Mouse (Mus musculus) lung, adult 2 months (tissue): ENCODE measurements around the gene Spns2. TPM values are rescaled to one million over a fixed set of nuclear protein-coding genes. Genes with fewer than 3 reads are reported as not detected.

ENCODE experiments used
- DNase-seq: peaks from one replicate; pipeline ENCODE4 v3.0.0; 2022
- H3K4me1 ChIP-seq: fragments of 200-500 bp; 2 replicates; pipeline ENCODE4 v1.6.1; 2011; ENCODE audit warnings: low read length; ENCODE audit not compliant: control insufficient read depth, insufficient read depth
- H3K4me3 ChIP-seq: fragments of 200-500 bp; replicated peaks from 2 replicates; pipeline ENCODE3; 2011; ENCODE audit warnings: low read depth, mild to moderate bottlenecking, control low read depth, low read length; ENCODE audit errors: extremely low read depth
- CTCF ChIP-seq: fragments of 200-500 bp; IDR thresholded peaks from 2 replicates; pipeline ENCODE4 v1.5.1; 2011; ENCODE audit warnings: mild to moderate bottlenecking, low read length, control low read depth; ENCODE audit not compliant: insufficient read depth
- POLR2A ChIP-seq: fragments of 200-500 bp; IDR thresholded peaks from 2 replicates; pipeline ENCODE4 v1.6.1; 2011; ENCODE audit warnings: low read depth, mild to moderate bottlenecking, control low read depth, low read length, borderline replicate concordance; ENCODE audit errors: extremely low read depth
- WGBS: fragments of 180-500 bp; shearing (Covaris S2); methylation state at CpG from one replicate; pipeline ENCODE4 v1.1.7; 2018; 5-methylcytosine and 5-hydroxymethylcytosine counted together
- polyA plus RNA-seq: library from polyadenylated mRNA; depleted of rRNA; stranded (reverse); fragments of >200 nt; gene quantifications from 2 replicates; pipeline ENCODE4 v1.2.3, GENCODE M21; 2012

Spns2 gene
- polyA plus RNA-seq, 1 experiment: 126 TPM

- no peak overlapping the region for H3K4me3 ChIP-seq
- peak; percentile 59 for DNase-seq
- H3K4me1 ChIP-seq: peaks cover 59% of the 10 kb centered on the region
- TF ChIP-seq CTCF: no peak
- no peak; the same call in 1 of the 2 replicates for TF ChIP-seq POLR2A
- 5% methylated on average over 11 of the region's 11 CpGs for WGBS
Observed at GRCm38 (mm10) chr11:72466694-72467507, 22.8 kb downstream of the Spns2 start.

- no peak for DNase-seq
- 34% methylated on average over 11 of the region's 11 CpGs for WGBS
- H3K4me1 ChIP-seq: peaks cover 64% of the 10 kb centered on the region
- TF ChIP-seq POLR2A: no peak
- TF ChIP-seq CTCF: no peak
- H3K4me3 ChIP-seq: no peak overlapping the region
Observed at GRCm38 (mm10) chr11:72465978-72466693, 23.6 kb downstream of the Spns2 start.

DNA sequence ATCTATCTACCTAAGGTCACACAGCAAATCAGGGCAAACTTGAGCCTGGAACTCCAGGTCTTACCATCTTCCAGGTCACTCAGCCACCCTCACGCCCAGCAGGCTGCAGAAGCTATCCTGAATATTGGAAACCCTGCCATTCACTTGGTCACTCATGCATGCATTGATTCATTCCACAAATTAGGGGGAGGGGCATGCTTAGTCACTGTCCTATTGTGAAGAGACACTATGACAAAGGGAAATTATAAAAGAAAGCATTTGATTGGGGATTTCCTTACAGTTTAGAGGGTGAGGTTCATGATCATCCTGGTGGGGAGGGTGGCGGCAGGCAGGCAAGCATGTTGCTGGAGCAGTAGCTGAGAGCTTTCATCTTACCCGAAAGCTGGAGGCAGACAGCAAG lies 24.9 kb downstream of the Spns2 start:
- WGBS: 58% methylated on average over 3 of the region's 3 CpGs
- TF ChIP-seq CTCF (no peak), POLR2A (no peak)
- DNase-seq: no peak
- Histone ChIP-seq H3K4me1 (peaks cover 56% of the 10 kb centered on the region), H3K4me3 (no peak overlapping the region)

GRCm38 (mm10) chr11:72461500-72461981 lies 28.2 kb downstream of the Spns2 start:
- WGBS: 23% methylated on average over 5 of the region's 5 CpGs
- Histone ChIP-seq H3K4me3 (no peak overlapping the region), H3K4me1 (peaks cover 38% of the 10 kb centered on the region)
- TF ChIP-seq CTCF: no peak
- no peak for TF ChIP-seq POLR2A
- DNase-seq: no peak

GRCm38 (mm10) chr11:72458502-72458901 lies 31.2 kb downstream of the Spns2 start:
- 58% methylated on average over 3 of the region's 3 CpGs for WGBS
- Histone ChIP-seq H3K4me1 (peaks cover 18% of the 10 kb centered on the region), H3K4me3 (no peak overlapping the region)
- TF ChIP-seq CTCF (no peak), POLR2A (no peak)
- no peak for DNase-seq

DNA sequence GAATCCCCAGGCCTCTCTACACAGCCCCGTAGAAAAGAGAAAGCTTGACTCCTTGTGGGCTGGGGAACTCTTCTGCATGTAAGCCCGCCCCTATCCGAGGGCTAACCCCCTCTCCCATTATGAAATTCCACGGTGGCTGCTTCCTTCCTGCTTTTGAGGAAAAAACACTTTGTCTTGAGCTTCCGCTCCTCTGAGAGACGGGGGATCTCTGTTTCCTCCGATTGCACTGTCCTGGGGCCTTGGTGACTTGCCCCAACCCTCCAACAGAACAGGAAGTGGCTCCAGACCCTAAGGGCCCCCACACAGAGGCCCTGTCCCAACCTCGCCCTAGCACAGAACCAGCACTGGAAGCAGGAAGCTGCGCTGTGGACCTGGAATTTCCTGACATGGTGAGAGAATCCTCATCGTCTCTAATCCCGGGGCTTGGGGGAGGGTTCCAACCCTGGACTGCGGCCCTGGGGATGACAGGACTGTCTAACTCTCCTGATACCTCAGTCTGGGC lies 31.7 kb downstream of the Spns2 start:
- peaks cover 18% of the 10 kb centered on the region for H3K4me1 ChIP-seq
- H3K4me3 ChIP-seq: no peak overlapping the region
- no peak for TF ChIP-seq POLR2A
- no peak for TF ChIP-seq CTCF
- DNase-seq: peak; percentile 35
- WGBS: 38% methylated on average over 12 of the region's 12 CpGs

GRCm38 (mm10) chr11:72455694-72456093 lies 34.0 kb downstream of the Spns2 start:
- no peak for DNase-seq
- Histone ChIP-seq H3K4me1 (peaks cover 10% of the 10 kb centered on the region), H3K4me3 (no peak overlapping the region)
- 54% methylated on average over 5 of the region's 5 CpGs for WGBS
- no peak for TF ChIP-seq POLR2A
- TF ChIP-seq CTCF: no peak

GRCm38 (mm10) chr11:72453105-72453953 lies 36.4 kb downstream of the Spns2 start:
- no peak for DNase-seq
- TF ChIP-seq CTCF (no peak), POLR2A (no peak)
- H3K4me3 ChIP-seq: no peak overlapping the region
- peaks cover 4% of the 10 kb centered on the region for H3K4me1 ChIP-seq
- 54% methylated on average over 15 of the region's 15 CpGs for WGBS
